Mouse (Mus musculus) stomach, embryonic 14.5 days (tissue): ENCODE results near the gene Syt16. TPM values are rescaled to one million over a fixed set of nuclear protein-coding genes. Genes with fewer than 3 reads are reported as not detected.

Experiments
- ATAC-seq: fragments of 200-750 bp; cut with Nextera tagmentation; 2 replicates; pipeline ENCODE4 v1.8.0; 2017; ENCODE audit warnings: low read depth, moderate TSS enrichment; ENCODE audit not compliant: insufficient number of reproducible peaks, insufficient read depth, low FRiP score
- H3K27ac ChIP-seq: fragments of 300-500 bp; sonication (generic); 2 replicates; pipeline ENCODE4 v1.5.1; 2014; ENCODE audit warnings: mild to moderate bottlenecking, low read length, moderate library complexity, mixed read lengths
- H3K27me3 ChIP-seq: fragments of 300-500 bp; sonication (generic); 2 replicates; pipeline ENCODE4 v1.6.1; 2014; ENCODE audit warnings: low read length, control low read depth, mixed read lengths; ENCODE audit not compliant: control insufficient read depth, insufficient read depth
- H3K36me3 ChIP-seq: fragments of 300-500 bp; sonication (generic); 2 replicates; pipeline ENCODE4 v1.6.1; 2014; ENCODE audit warnings: mild to moderate bottlenecking, control low read depth, low read length, moderate library complexity, mixed read lengths; ENCODE audit not compliant: control insufficient read depth, insufficient read depth
- H3K4me1 ChIP-seq: fragments of 300-500 bp; sonication (generic); 2 replicates; pipeline ENCODE4 v1.6.1; 2014; ENCODE audit warnings: low read length, control low read depth, mixed read lengths; ENCODE audit not compliant: control insufficient read depth, insufficient read depth
- H3K4me2 ChIP-seq: fragments of 300-500 bp; sonication (generic); replicated peaks from 2 replicates; pipeline ENCODE4 v1.6.1; 2014; ENCODE audit warnings: low read depth, low read length, control low read depth
- H3K4me3 ChIP-seq: fragments of 300-500 bp; sonication (generic); 2 replicates; pipeline ENCODE4 v1.5.1; 2014; ENCODE audit warnings: low read depth, low read length, control low read depth
- H3K9ac ChIP-seq: fragments of 300-500 bp; sonication (generic); replicated peaks from 2 replicates; pipeline ENCODE4 v1.6.1; 2014; ENCODE audit warnings: low read depth, mild to moderate bottlenecking, control low read depth, low read length, moderate library complexity, mixed read lengths
- H3K9me3 ChIP-seq: fragments of 300-500 bp; sonication (generic); 2 replicates; pipeline ENCODE4 v1.6.1; 2016; ENCODE audit warnings: low read depth, low read length, control low read depth; ENCODE audit not compliant: control insufficient read depth
- WGBS: fragments of 180-500 bp; shearing (Covaris S2); extraction: QIAGEN DNeasy Blood & Tissue Kit; methylation state at CpG from one replicate; pipeline ENCODE4 v1.1.7; 2014; 5-methylcytosine and 5-hydroxymethylcytosine counted together
- polyA plus RNA-seq: library from polyadenylated mRNA; unstranded; fragments of >200 nt; fragmentation: Nextera tagmentation; extraction: Ambion mirVana; gene quantifications from 2 replicates; pipeline ENCODE4 v1.2.1, GENCODE M21; 2014

Gene Syt16
- polyA plus RNA-seq, 1 experiment from 2014 or later, result 2.3 TPM

DNA sequence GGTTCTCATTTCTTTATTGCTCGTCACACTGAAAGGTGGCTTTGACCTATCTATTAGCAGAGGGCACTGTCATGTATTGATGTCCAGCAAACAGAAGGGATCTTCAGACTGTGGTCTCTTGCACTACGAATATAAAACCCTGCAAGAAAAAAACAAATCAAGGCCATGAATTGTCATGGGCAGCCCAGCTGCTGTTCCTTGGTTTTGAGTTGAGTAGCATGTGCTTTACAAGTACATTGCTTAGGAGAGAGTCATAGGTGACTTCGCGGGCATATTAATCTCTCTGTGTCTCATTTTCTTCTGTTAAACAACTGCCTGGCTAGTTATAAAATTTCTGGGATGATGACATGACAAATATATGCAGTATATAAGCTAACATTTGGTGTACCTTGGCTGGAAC is 192.4 kb downstream of the Syt16 start:
- Histone ChIP-seq H3K27ac (no peak overlapping the region), H3K4me1 (no peaks in the 10 kb centered on the region), H3K9me3 (no peaks in the 10 kb centered on the region), H3K4me2 (no peak overlapping the region), H3K36me3 (no peaks in the 10 kb centered on the region), H3K4me3 (no peak overlapping the region), H3K27me3 (no peaks in the 10 kb centered on the region), H3K9ac (no peak overlapping the region)
- WGBS, result 81% methylated on average over 4 of the region's 4 CpGs
- ATAC-seq, result no peak

GRCm38 (mm10) chr12:74190297-74190696 is 192.8 kb downstream of the Syt16 start:
- H3K36me3 ChIP-seq, result no peaks in the 10 kb centered on the region
- no peaks in the 10 kb centered on the region for H3K4me1 ChIP-seq
- no peak for ATAC-seq
- no peak overlapping the region for H3K4me2 ChIP-seq
- H3K4me3 ChIP-seq, result no peak overlapping the region
- H3K9ac ChIP-seq, result no peak overlapping the region
- no peaks in the 10 kb centered on the region for H3K27me3 ChIP-seq
- no peak overlapping the region for H3K27ac ChIP-seq
- no peaks in the 10 kb centered on the region for H3K9me3 ChIP-seq
- WGBS, result 86% methylated on average over 5 of the region's 5 CpGs

GRCm38 (mm10) chr12:74192552-74192951 is 195.1 kb downstream of the Syt16 start:
- Histone ChIP-seq H3K27ac (no peak overlapping the region), H3K4me2 (no peak overlapping the region), H3K9ac (no peak overlapping the region), H3K36me3 (no peaks in the 10 kb centered on the region), H3K4me1 (no peaks in the 10 kb centered on the region), H3K4me3 (no peak overlapping the region), H3K27me3 (no peaks in the 10 kb centered on the region), H3K9me3 (no peaks in the 10 kb centered on the region)
- no peak for ATAC-seq
- 88% methylated on average over 4 of the region's 4 CpGs for WGBS

GRCm38 (mm10) chr12:74201410-74201809 is 203.9 kb downstream of the Syt16 start:
- Histone ChIP-seq H3K9me3 (no peaks in the 10 kb centered on the region), H3K4me3 (no peak overlapping the region), H3K9ac (no peak overlapping the region), H3K27me3 (no peaks in the 10 kb centered on the region), H3K4me2 (no peak overlapping the region), H3K36me3 (no peaks in the 10 kb centered on the region), H3K4me1 (no peaks in the 10 kb centered on the region), H3K27ac (no peak overlapping the region)
- WGBS, result 83% methylated on average over 5 of the region's 5 CpGs
- no peak for ATAC-seq

GRCm38 (mm10) chr12:74202431-74203042 is 205.1 kb downstream of the Syt16 start:
- Histone ChIP-seq H3K9ac (no peak overlapping the region), H3K9me3 (no peaks in the 10 kb centered on the region), H3K4me1 (no peaks in the 10 kb centered on the region), H3K4me2 (no peak overlapping the region), H3K27ac (no peak overlapping the region), H3K4me3 (no peak overlapping the region), H3K27me3 (no peaks in the 10 kb centered on the region), H3K36me3 (no peaks in the 10 kb centered on the region)
- 82% methylated on average over 6 of the region's 6 CpGs for WGBS
- ATAC-seq, result no peak

DNA sequence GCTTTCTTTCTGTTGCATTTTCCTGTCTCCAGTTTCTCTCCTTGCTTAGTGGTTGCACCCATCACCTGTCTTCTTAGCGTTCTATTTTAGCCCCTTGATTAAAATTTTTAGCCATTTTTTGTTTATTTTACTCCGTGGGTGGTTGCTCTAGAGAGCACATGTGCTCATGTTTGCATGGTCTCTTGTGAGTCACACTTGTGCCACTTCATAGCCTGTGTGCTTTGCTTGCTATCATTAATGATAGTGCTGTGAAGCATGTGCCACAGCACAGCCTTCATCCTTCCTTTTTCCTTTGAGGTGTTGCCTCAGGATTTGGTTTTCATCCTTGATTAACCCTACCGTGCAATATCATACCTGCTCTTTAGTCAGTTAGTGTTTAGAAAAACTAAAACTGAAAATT is 214.7 kb downstream of the Syt16 start:
- ATAC-seq, result no peak
- H3K27ac ChIP-seq, result no peak overlapping the region
- H3K4me1 ChIP-seq, result no peaks in the 10 kb centered on the region
- no peaks in the 10 kb centered on the region for H3K9me3 ChIP-seq
- no peaks in the 10 kb centered on the region for H3K36me3 ChIP-seq
- no peak overlapping the region for H3K4me2 ChIP-seq
- no peak overlapping the region for H3K9ac ChIP-seq
- WGBS, result 55% methylated on average over 3 of the region's 3 CpGs
- H3K27me3 ChIP-seq, result no peaks in the 10 kb centered on the region
- H3K4me3 ChIP-seq, result no peak overlapping the region

DNA sequence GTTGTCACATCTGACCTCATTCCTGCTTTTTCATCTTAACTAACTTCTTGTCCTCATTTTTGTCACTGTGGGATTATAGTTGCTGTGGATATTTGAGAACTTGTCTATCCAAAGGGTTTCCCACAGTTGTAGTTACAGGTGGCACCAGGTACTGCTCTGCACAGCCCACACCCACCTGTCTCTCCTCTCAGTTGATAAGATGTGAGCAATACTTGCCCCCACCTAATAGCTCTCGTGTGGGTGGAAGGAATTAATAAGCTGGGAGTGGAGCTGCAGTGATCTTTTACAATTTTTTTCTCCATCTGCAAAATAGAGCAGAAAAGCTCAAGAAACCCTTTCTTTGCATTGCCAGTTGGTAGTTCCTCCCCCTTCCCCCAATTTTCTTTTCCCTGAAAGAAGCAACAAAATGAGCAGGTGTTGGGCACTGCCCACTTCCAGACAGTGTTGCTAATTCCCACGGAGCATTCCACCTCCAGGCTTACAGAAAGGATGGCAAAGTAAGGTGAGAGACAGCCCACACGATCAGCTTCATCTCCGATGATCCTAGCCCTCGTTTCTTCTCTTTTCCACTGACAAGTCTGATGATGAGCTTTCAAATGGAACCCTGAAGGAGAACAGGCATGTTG is 218.8 kb downstream of the Syt16 start:
- no peak overlapping the region for H3K4me3 ChIP-seq
- no peaks in the 10 kb centered on the region for H3K9me3 ChIP-seq
- ATAC-seq, result no peak
- no peak overlapping the region for H3K9ac ChIP-seq
- H3K4me1 ChIP-seq, result no peaks in the 10 kb centered on the region
- H3K36me3 ChIP-seq, result no peaks in the 10 kb centered on the region
- WGBS, result 61% methylated on average over 5 of the region's 5 CpGs
- H3K27ac ChIP-seq, result no peak overlapping the region
- no peaks in the 10 kb centered on the region for H3K27me3 ChIP-seq
- H3K4me2 ChIP-seq, result no peak overlapping the region

DNA sequence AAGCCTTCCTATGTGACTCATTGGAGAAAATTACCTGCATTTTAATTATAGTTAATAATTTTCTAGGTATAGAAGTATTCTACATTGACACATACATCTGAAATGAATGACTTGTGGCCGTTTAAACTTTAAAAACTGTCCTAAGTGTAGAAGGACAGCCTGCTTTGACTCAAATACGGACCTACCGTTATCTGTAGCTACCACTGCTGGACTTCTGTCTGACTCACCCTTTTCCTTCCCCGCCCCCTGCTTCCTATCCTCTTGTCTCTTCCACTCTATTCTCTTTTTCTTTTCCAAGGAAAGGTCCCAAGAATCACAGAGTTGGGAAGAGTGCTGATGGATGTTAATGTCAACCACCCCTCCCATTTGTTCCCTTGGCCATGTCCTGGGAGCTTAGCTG is 222.4 kb downstream of the Syt16 start:
- H3K27ac ChIP-seq, result no peak overlapping the region
- no peak for ATAC-seq
- no peak overlapping the region for H3K9ac ChIP-seq
- no peak overlapping the region for H3K4me3 ChIP-seq
- no peaks in the 10 kb centered on the region for H3K36me3 ChIP-seq
- H3K27me3 ChIP-seq, result no peaks in the 10 kb centered on the region
- WGBS, result 86% methylated on average over 4 of the region's 4 CpGs
- no peak overlapping the region for H3K4me2 ChIP-seq
- no peaks in the 10 kb centered on the region for H3K9me3 ChIP-seq
- no peaks in the 10 kb centered on the region for H3K4me1 ChIP-seq

GRCm38 (mm10) chr12:74220651-74221050 is 223.2 kb downstream of the Syt16 start:
- Histone ChIP-seq H3K27ac (no peak overlapping the region), H3K4me3 (no peak overlapping the region), H3K4me1 (no peaks in the 10 kb centered on the region), H3K27me3 (no peaks in the 10 kb centered on the region), H3K9ac (no peak overlapping the region), H3K4me2 (no peak overlapping the region), H3K36me3 (no peaks in the 10 kb centered on the region), H3K9me3 (no peaks in the 10 kb centered on the region)
- no peak for ATAC-seq
- WGBS, result 82% methylated on average over 1 of the region's 1 CpGs
